Mouse (Mus musculus) heart, embryonic 16.5 days (tissue): ENCODE data around the gene Hist1h1e. TPM values are rescaled to one million over a fixed set of nuclear protein-coding genes. Genes with fewer than 3 reads are reported as not detected.
"Not testable (repeated sequence)": the region's sequence is repeated elsewhere in the genome, so short reads cannot be mapped to it uniquely, and the experiment has no call there.

Experiments used
- ATAC-seq: fragments of 200-750 bp; cut with Nextera tagmentation; replicated peaks from 2 replicates; pipeline ENCODE4 v1.8.0; 2017; ENCODE audit warnings: moderate number of reproducible peaks; ENCODE audit not compliant: insufficient read depth, low FRiP score; ENCODE audit errors: extremely low read depth
- H3K27ac ChIP-seq: fragments of 300-500 bp; sonication (generic); 2 replicates; pipeline ENCODE4 v1.5.1; 2014; ENCODE audit warnings: mild to moderate bottlenecking, low read length, control low read depth, moderate library complexity
- H3K27me3 ChIP-seq: fragments of 300-500 bp; sonication (generic); 2 replicates; pipeline ENCODE4 v1.6.1; 2014; ENCODE audit warnings: low read length, mixed read lengths; ENCODE audit not compliant: control insufficient read depth, insufficient read depth
- H3K36me3 ChIP-seq: fragments of 300-500 bp; sonication (generic); 2 replicates; pipeline ENCODE4 v1.6.1; 2014; ENCODE audit not compliant: control insufficient read depth, insufficient read depth
- H3K4me1 ChIP-seq: fragments of 300-500 bp; sonication (generic); 2 replicates; pipeline ENCODE4 v1.6.1; 2014; ENCODE audit warnings: low read length, mixed read lengths; ENCODE audit not compliant: control insufficient read depth, insufficient read depth
- H3K4me2 ChIP-seq: fragments of 300-500 bp; sonication (generic); 2 replicates; pipeline ENCODE4 v1.6.1; 2014; ENCODE audit warnings: low read depth, mild to moderate bottlenecking, control low read depth, low read length
- H3K4me3 ChIP-seq: fragments of 300-500 bp; sonication (generic); 2 replicates; pipeline ENCODE4 v1.5.1; 2014; ENCODE audit warnings: mild to moderate bottlenecking, control low read depth, low read length
- H3K9ac ChIP-seq: fragments of 300-500 bp; sonication (generic); 2 replicates; pipeline ENCODE4 v1.6.1; 2014; ENCODE audit warnings: low read length, control low read depth
- H3K9me3 ChIP-seq: fragments of 300-500 bp; sonication (generic); replicated peaks from 2 replicates; pipeline ENCODE4 v1.6.1; 2016; ENCODE audit warnings: low read length; ENCODE audit not compliant: control insufficient read depth
- WGBS: fragments of 180-500 bp; shearing (Covaris S2); extraction: QIAGEN DNeasy Blood & Tissue Kit; methylation state at CpG from one replicate; pipeline ENCODE4 v1.1.7; 2014; 5-methylcytosine and 5-hydroxymethylcytosine counted together
- polyA plus RNA-seq: library from polyadenylated mRNA; unstranded; fragments of >200 nt; fragmentation: Nextera tagmentation; extraction: Ambion mirVana; gene quantifications from 2 replicates; pipeline ENCODE4 v1.2.1, GENCODE M21; 2015

Hist1h1e gene
- polyA plus RNA-seq, 1 experiment from 2014 or later: 11.5 TPM

DNA sequence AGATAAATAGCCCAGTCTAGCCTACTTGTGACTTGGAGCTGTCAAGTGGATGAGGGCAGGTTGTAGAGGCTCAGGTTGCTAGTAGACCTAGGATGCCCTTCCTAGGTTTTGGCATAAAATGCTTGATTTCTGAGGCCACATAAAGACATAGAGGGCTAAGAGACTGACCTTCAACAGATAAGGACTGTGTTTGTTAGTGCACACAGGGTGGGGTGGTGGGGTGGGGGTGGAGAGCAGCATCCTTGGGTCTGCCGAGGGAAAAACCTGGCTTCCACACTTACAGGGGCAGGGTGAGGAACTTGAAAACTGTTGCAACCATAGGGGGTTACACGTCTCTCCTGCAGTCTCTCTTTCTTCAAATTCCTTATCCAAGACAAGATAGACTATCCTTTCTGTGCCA, 27.2 kb downstream of the Hist1h1e start:
- Histone ChIP-seq H3K9me3 (no peaks in the 10 kb centered on the region), H3K4me1 (0 out of 2 replicates have a peak, but pooled peaks cover 2% of the 10 kb centered on the region), H3K27ac (no peak overlapping the region), H3K36me3 (no peaks in the 10 kb centered on the region), H3K4me2 (no peak overlapping the region), H3K4me3 (no peak overlapping the region), H3K27me3 (no peaks in the 10 kb centered on the region), H3K9ac (no peak overlapping the region)
- 67% methylated on average over 2 of the region's 2 CpGs for WGBS
- ATAC-seq: no peak

DNA sequence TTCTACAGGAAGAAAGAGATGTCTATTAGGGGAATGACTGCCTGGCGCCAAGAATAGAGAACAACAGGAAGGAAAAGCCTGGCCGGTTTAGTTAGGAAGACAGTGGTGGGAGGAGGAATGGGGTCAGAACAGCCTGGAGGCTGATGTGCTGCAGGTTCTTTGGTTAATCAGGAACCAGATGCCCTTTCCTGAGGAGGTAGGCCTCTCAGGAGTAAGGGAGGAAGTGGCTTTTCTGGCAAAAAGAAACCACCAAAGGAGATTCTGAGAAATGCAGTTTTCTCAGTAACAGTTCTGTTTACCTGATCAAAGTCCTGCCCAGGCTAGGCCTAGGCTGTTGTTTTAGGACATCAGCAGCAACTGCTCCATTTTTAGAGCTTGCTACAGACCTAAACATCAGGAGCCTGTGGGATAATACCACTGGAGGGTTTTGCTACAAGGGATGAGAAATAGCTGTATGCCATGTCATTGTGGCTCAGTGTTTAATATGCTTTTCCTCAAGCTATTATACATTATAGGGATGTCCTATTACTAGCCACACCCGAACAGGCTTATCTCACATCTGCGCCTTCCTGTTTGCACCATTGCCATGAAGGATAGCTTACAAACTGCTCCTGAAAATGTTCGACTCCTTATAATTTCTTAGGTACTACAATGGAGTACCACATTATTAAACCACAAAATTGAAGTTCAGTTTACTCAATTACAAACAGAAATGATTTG, 29.1 kb downstream of the Hist1h1e start:
- Histone ChIP-seq H3K9ac (no peak overlapping the region), H3K9me3 (no peaks in the 10 kb centered on the region), H3K4me2 (no peak overlapping the region), H3K27me3 (no peaks in the 10 kb centered on the region), H3K4me1 (0 out of 2 replicates have a peak, but pooled peaks cover 2% of the 10 kb centered on the region), H3K4me3 (no peak overlapping the region), H3K36me3 (no peaks in the 10 kb centered on the region), H3K27ac (peak overlapping the region; percentile 80)
- no peak for ATAC-seq
- WGBS: 65% methylated on average over 5 of the region's 5 CpGs

DNA sequence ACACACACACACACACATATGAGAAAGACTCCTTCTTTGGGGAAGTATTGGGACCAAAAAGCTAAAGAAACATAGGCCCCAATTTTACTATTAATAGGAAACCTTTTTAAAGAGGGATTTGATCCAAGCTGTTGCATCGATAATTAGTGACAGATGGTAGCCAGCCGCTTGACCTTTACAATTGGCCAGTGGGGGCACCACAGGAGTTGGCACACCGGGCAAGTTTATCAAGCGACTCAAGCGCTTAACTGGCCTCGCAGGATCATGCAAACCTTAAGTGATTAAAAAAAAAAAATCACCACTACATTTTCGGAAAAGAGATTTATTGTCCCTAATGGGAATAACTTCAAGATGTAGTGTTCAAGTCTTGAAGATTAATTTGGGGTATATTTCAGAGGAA, 29.7 kb downstream of the Hist1h1e start:
- H3K27ac ChIP-seq: peak overlapping the region; percentile 32; the same call in 1 of the 2 replicates
- no peak overlapping the region for H3K4me2 ChIP-seq
- 77% methylated on average over 7 of the region's 7 CpGs for WGBS

DNA sequence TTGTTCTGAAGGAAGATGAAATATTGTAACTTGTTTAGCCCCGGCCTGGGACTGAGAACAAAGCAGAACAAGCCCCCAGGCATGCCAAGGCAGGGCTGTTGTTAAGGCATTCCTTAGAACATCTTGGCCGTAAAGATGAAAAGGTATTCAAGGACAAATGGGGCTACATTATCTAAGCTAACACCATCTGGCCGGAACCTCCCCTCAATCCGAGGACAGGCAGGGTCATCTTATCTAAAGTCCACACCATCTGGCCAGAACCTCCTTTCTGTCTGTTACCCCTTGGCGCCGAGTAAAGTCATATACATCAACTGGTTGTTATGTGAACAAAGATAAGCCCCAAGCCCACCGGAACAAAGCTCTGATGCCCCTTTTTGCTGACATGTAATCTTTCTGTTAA, 30.5 kb downstream of the Hist1h1e start:
- 68% methylated on average over 7 of the region's 7 CpGs for WGBS
- H3K4me3 ChIP-seq, H3K27ac ChIP-seq, H3K4me2 ChIP-seq, H3K36me3 ChIP-seq, H3K4me1 ChIP-seq, H3K27me3 ChIP-seq, H3K9me3 ChIP-seq, H3K9ac ChIP-seq, ATAC-seq: not testable (repeated sequence)

More for the DNA sequence above, 29.7 kb downstream of the Hist1h1e start:
- Histone ChIP-seq H3K36me3 (no peaks in the 10 kb centered on the region), H3K4me3 (no peak overlapping the region), H3K4me1 (0 out of 2 replicates have a peak, but pooled peaks cover 2% of the 10 kb centered on the region), H3K27me3 (no peaks in the 10 kb centered on the region), H3K9me3 (no peaks in the 10 kb centered on the region), H3K9ac (no peak overlapping the region)
- no peak for ATAC-seq

DNA sequence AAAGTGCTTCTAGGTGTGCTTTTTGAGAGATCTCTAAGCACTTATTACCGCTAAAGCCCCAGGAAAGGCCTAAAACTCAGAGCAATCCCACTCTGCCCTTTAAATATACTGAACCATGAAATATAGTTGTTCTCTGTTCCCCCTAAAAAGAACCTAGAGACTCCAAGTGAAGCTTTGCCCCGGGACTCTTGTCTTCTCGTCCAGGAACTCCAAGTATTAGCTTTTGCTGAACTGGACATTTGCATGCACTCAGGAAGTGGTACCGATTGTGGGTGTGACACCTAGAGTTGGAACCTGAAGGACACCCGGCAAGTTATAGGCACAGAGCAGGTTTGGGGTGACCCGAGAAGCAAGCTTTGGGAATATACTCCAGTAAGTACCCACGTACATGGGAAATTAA, 31.2 kb downstream of the Hist1h1e start:
- WGBS: 86% methylated on average over 7 of the region's 7 CpGs
- Histone ChIP-seq H3K9ac (no peak overlapping the region), H3K4me1 (peaks cover 8% of the 10 kb centered on the region; the same call in 1 of the 2 replicates), H3K9me3 (no peaks in the 10 kb centered on the region), H3K36me3 (no peaks in the 10 kb centered on the region), H3K27me3 (no peaks in the 10 kb centered on the region), H3K27ac (no peak overlapping the region), H3K4me3 (no peak overlapping the region), H3K4me2 (no peak overlapping the region)
- ATAC-seq: no peak

DNA sequence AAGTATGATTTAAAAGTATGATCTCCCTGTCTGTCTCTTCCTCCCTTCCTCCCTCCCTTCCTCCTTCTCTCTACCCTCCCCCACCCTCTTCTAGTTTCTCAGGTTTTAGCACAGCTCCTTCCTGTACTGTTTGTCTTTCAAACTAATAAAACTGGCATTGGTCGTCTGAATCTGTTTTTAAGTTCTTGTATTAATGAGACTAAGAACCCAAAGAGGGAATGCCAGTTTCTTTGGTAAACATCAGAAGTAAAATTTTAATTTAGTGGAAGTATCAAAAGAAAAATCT, 35.5 kb downstream of the Hist1h1e start:
- peak overlapping the region; percentile 53 for H3K4me3 ChIP-seq
- no peaks in the 10 kb centered on the region for H3K9me3 ChIP-seq
- ATAC-seq: no peak
- no peaks in the 10 kb centered on the region for H3K36me3 ChIP-seq
- WGBS: 14% methylated on average over 1 of the region's 1 CpGs
- peak overlapping the region; percentile 84 for H3K4me2 ChIP-seq
- peak overlapping the region; percentile 92 for H3K27ac ChIP-seq
- peak overlapping the region; percentile 73 for H3K9ac ChIP-seq
- H3K4me1 ChIP-seq: peaks cover 12% of the 10 kb centered on the region
- H3K27me3 ChIP-seq: no peaks in the 10 kb centered on the region

DNA sequence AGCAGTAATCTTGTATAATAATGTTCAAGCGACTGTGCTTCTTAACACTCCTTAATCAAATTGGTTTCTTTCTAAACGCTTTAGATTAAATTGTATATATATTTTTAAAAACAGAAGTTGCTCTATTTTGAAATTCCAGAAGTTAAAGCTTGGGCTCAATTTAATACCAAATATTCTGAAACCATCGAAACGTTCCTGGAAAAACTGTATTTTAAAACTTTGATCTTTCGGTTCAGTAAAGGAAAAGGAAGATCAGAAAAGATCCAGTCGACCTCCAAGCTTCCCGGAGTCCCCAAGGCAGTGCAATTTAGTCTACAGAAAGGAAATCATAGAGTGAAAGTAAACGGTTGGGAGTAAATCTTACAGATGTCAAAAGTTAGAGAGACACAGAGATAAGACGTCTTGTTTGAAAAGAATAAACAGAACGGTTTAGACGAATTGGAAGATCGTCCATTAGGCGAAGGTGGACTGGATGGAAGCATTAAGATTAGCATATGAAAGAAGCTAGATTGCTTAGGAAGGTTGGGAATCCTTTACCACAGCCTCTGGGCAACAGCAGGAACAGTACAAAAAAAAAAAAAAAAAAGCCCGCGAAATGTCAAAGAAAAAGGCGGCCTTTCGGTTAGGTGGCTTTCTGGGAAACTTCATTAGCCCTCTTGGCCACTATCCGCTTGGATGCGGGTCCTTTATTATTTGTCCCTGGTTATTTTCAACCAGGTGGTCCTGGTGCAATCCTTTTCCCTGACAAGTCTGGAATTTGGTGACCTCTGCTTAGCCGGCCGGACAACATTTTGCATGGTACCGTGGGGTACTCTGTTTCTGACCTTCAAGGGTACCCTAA, 36.0 kb downstream of the Hist1h1e start:
- peak overlapping the region; percentile 73 for H3K9ac ChIP-seq
- H3K27me3 ChIP-seq: no peaks in the 10 kb centered on the region
- no peaks in the 10 kb centered on the region for H3K36me3 ChIP-seq
- peak overlapping the region; percentile 62 for H3K4me3 ChIP-seq
- 3% methylated on average over 22 of the region's 22 CpGs for WGBS
- no peak for ATAC-seq
- H3K4me1 ChIP-seq: peaks cover 13% of the 10 kb centered on the region
- H3K27ac ChIP-seq: peak overlapping the region; percentile 92
- no peaks in the 10 kb centered on the region for H3K9me3 ChIP-seq
- H3K4me2 ChIP-seq: peak overlapping the region; percentile 84

DNA sequence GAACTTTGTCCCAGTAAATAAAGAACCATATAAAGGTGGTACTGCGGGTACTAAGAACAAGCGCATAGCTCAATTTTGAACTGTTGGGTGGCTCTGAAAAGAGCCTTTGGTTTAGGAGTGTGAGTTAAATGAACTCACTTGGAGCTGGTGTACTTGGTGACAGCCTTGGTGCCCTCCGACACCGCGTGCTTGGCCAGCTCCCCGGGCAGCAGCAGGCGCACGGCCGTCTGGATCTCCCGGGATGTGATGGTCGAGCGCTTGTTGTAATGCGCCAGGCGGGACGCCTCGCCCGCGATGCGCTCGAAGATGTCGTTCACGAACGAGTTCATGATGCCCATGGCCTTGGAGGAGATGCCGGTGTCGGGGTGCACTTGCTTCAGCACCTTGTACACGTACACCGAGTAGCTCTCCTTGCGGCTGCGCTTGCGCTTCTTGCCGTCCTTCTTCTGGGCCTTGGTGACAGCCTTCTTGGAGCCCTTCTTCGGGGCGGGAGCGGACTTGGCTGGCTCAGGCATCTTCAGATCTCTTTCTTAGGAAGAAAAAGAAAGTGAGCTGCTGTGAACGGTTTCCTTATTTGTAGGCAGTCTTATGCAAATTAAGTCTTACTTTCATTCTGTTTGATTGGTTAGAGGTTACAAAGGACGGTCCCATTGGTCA, 36.8 kb downstream of the Hist1h1e start:
- peak overlapping the region; percentile 91 for H3K4me2 ChIP-seq
- H3K27ac ChIP-seq: peak overlapping the region; percentile 98

DNA sequence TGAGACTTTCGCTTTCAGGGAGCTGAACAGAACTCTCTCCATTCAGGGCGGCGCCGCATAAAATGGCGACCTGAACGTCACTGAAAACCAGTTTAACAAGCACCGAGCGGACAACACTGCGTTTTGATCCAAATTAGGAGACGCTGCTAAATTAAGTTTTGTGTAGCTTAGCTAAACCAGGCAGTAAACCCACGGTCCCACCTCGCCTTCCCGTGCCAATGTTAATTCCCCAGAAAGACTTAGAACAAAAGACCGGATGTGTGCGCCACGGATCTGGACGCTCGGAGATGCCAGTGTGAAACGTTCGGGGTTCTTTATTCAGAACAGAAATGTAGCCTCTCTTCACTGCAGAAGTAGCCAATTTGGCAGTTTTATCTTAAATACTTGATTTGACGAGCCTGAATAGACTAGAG, 37.3 kb downstream of the Hist1h1e start:
- WGBS: under 1% methylated on average over 21 of the region's 21 CpGs
- no peaks in the 10 kb centered on the region for H3K9me3 ChIP-seq
- no peaks in the 10 kb centered on the region for H3K27me3 ChIP-seq
- H3K27ac ChIP-seq: peak overlapping the region; percentile 98
- peak overlapping the region; percentile 62 for H3K4me3 ChIP-seq
- no peak for ATAC-seq
- H3K4me1 ChIP-seq: peaks cover 13% of the 10 kb centered on the region
- H3K9ac ChIP-seq: peak overlapping the region; percentile 83
- no peaks in the 10 kb centered on the region for H3K36me3 ChIP-seq
- H3K4me2 ChIP-seq: peak overlapping the region; percentile 91

More for the DNA sequence above, 36.8 kb downstream of the Hist1h1e start:
- not testable (repeated sequence) for H3K27me3 ChIP-seq, H3K9me3 ChIP-seq, H3K36me3 ChIP-seq
- Histone ChIP-seq H3K4me3 (peak overlapping the region; percentile 62), H3K4me1 (peaks cover 13% of the 10 kb centered on the region), H3K9ac (peak overlapping the region; percentile 83)
- WGBS: 0% methylated on average over 25 of the region's 36 CpGs
- ATAC-seq: peak; percentile 84
